Mouse (Mus musculus) thymus, adult 2 months (tissue): ENCODE results near the gene Hist1h3f.
"Not testable (repeated sequence)": the region's sequence is repeated elsewhere in the genome, so short reads cannot be mapped to it uniquely, and the experiment has no call there.

Experiments
- CTCF ChIP-seq: fragments of 200-500 bp; IDR thresholded peaks from 2 replicates; pipeline ENCODE4 v1.5.1; 2012; ENCODE audit warnings: mild to moderate bottlenecking, control low read depth, low read length, moderate library complexity, borderline replicate concordance; ENCODE audit not compliant: control insufficient read depth, poor library complexity, insufficient read depth; ENCODE audit errors: extremely low read depth
- POLR2A ChIP-seq: fragments of 200-500 bp; IDR thresholded peaks from 2 replicates; pipeline ENCODE4 v1.6.1; 2012; ENCODE audit warnings: mild to moderate bottlenecking, low read length, control low read depth, moderate library complexity; ENCODE audit not compliant: control insufficient read depth, poor library complexity, insufficient read depth; ENCODE audit errors: extremely low read depth

- TF ChIP-seq CTCF, POLR2A: not testable (repeated sequence)
Observed at GRCm38 (mm10) chr13:23571504-23572217, 27.8 kb downstream of the Hist1h3f start.
